Mouse (Mus musculus): ENCODE data around the gene Fbxo21.

GRCm38 (mm10) chr5:118053205-118053604 lies 76.7 kb downstream of the Fbxo21 start:
- TF ChIP-seq CTCF (IDR thresholded peaks at IDR 0.05; ENCODE audit: low read depth) (no peak), EP300 (IDR thresholded peaks at IDR 0.05; ENCODE audit: low read depth) (no peak)
